Mouse (Mus musculus) fat pad, adult 2 months (tissue): ENCODE data around the gene Gm13030.
"Not testable (repeated sequence)": the region's sequence is repeated elsewhere in the genome, so short reads cannot be mapped to it uniquely, and the experiment has no call there.

ENCODE experiments used
- DNase-seq: peaks from one replicate; pipeline ENCODE4 v3.0.0-alpha.2; 2011; ENCODE audit warnings: low read depth, low spot score; ENCODE audit errors: extremely low read depth

Gm13030 gene

DNA sequence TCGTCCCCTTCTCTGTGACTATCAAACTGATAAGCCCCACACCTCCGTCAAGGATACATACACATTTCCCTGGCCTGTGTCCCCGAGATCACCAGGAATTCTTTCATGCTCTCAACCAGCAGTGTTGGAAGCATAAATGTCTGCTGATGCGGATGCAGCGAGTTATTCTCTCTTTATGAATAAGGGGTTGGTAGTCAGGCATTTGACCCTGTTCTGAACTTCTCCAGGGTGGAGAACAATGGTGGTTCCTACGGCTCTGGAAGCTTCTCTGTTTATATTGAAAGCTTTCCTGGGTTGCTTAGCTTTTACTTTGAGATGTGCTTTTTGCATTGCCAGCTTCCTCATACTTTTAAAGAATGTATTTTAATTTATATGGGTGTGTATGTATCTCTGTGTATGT, at the start of gene Gm13030:
TSS of gene Gm13030 (minus strand) at position 101 of the 400 bp plus-strand sequence.
- no peak for DNase-seq

DNA sequence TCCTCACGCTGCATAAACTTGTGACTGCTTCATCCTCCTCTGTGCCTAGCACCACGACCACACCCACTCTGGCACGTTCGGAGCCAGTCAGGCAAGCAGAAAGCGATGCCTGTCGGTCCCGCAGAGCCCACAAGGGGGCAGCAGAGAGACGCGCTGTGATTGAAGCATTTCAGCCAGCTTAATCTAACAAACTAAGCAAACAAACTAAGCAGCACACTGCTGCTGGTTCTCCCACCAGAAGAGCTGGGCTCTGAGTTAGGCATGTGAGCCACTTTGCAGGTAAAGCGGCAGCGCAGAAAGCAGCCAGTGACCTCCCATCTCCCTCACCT, 48.3 kb upstream of the Gm13030 start:
- DNase-seq, result peak; percentile 39

DNA sequence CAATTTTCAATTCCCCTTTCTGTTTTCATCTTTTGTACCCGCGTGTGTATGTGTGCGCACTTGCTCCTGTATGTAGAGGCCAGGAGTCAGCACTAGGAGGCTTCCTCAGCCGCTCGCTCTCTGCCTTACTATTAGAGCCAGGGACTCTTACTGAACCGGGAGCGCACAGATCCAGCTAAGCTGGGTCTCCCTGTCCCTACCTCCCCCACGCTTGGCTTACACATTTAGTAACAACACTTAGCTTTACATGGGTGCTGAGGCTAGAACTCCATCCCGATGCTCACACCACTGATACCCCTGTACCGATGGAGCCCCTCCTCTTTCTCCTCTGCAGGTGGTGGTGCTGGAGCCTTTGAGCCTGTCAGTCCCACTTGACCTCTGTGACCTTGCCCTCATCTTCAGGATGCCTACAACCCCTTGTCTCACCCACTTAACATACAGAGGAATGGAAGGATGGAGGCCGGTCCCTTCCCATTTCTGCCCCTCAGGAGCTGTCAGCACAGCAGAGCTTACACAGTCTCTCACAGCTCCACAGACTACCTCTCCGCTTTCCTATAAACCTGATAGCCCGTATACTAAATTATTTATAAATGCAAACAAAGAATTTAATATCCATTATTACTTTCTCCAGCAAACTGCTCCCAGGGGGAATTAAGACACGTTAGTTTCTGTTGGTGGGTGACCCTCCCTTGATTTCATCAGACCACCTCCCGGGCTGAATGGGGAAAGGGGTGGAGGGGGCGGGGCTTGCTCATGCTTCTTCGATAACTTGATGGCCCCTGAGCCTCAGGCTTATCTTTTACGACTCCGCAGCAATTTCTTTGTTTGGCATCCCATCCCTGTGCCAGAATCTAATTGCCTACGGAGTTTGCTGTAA, 47.7 kb upstream of the Gm13030 start:
- no peak for DNase-seq

DNA sequence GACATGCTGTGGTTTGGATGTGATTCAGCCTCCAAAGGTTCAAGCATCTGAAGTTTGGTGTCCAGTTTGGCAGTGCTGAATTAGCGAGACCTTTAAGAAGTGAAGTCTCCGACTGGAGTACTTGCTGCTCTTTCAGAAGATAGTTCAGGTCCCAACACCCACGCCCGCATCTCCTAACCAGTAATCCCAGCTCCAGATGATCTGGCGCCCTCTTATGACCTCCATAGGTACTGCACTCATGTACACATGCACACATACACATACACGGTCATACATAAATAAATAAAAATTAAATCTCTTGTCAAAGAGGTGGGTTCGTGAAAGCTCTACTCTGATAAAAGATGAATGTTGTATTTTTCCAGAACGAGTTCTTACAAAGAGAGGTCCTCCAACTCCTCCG, 43.5 kb upstream of the Gm13030 start:
- DNase-seq, result no peak

DNA sequence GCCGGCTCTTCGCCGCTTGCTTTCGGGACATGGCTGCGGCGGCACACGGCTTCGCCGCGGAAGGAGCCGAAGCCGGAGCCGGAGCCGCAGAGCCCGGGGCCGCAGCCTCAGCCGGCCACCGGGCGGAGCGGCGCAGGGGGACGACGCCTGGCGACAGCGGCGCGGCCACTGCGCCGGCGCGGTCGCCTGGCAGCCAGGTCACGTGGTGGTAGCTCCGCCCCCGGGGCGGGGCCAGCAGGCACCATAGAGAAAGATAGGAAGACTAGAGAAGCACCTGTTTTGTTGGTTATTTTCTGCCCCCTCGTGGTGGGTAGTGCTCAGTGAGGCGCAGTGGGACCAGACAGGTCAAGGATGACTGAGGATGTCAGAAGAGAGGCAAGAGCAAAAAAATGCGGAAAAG, 40.0 kb upstream of the Gm13030 start, which contains the start of gene Otud3:
TSS of gene Otud3 (minus strand) at position 149 of the 400 bp plus-strand sequence.
- peak; percentile 40 for DNase-seq

DNA sequence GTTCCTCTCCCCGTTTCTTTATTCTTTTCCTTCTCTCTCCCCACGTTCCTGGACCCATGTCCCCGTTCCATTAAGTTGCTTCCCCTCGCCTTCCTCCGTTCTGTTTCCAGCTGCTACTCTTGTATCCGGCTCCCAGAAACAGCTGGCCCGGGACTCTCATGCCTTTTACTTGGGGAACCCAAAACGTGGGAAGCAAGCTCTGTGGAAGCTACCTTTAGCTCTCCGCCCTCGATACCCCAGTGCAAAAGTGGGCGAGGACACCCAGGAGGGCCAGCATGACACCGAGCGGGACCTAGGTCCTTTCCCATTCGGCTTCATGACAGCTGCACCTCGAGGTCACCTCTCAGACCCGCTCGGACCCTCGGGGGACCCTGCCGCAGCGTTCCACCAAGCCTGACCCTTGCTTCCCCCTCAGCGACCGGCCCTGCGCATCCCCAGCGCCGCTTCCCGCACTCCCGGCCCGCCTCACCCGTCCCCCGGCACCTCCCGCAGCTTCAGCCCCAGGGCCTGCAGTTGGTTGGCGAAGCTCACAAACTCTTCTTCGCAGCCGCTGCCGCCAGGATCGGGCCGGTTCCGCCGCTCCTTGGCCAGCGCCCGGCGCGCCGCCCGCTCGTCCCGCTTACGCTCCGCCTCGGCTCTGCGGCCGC, 39.5 kb upstream of the Gm13030 start:
- DNase-seq, result no peak

DNA sequence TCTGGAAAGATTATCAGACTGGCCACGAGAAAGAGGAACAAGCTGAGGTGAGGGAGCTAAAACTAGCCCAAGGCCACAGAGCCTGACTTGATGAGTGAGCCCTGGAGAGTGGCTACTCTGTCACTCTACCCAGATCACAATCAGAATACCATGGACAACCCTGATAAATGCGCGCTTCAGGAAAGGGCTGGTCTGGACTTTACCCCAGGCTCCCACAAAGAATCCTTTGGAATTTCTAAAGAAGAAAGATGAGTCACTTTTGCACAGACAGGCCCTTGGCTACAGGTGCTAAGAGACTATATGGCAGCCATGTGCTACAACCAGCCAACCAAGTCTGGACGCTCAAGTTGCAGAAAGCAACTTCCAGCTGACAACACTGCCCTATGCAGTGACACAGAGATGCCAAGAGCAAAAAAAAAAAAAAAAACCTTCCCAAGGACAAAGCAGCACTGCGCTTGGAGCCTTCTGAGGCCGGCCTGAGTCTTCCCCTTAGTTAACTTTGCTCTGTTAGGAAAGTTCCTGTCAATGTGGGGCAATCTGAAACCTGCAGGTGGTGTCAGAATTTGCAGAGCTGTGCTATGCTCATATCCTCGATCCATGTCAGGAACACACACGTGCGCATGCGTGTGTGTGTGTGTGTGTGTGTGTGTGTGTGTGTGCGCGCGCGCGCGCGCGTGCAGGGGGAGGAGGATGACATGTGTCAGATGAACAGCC, 32.0 kb upstream of the Gm13030 start:
- no peak for DNase-seq

DNA sequence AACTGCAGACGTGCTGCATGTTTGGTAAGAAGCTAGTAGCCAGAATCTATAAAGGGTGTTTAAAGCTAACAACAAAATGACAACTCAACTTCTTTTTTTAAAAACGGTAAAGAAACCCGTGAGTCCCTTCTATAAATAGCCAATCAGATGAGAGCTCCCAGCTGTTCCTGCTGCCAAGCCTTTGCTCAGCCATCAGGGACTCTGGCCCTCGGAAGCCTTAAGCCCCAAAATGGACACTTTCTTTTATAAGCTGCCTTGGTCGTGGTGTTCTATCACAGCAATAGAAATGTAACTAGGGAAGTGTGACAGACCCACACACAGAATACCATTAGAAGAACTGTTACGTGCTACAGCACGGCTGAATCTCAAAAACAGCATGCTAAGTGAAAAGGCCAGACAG, 25.6 kb upstream of the Gm13030 start:
- DNase-seq, result no peak

DNA sequence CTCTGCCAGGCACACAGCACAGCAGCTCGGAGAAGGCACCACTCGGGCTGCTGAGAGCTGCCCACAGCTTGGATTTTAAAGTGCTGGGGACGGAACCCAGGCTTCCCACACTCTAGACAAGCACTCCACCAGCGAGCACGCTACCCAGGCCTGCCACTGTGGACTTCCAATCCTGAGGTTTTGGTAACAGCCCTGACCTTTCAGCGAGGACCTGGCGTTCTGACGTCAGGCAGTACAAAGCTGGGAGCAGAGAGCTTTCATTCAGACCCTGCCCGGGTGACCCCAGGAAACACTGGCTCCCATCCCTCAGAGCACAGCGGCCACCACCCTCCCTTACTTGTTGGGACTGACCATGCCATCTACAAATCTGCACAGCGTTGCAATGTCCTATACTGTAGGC, 20.0 kb upstream of the Gm13030 start:
- not testable (repeated sequence) for DNase-seq

DNA sequence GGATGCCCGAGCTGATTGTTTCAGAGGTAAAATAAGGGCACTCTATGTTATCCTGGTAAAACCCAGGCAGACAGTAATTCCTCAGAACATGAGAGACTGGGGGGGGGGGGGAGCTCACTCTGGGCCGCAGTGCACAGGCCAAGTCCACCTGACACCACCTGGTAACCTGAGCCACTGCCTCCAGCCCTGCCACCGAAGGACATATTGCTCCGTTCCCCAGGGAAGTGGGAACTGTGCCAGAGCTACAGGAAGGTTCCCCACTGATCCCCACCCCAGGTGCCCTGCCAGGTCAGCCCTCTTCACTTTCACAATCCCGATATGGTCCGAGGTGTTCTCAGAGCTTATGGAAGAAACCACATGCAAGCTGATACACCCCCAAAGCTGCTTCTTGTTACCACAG, 18.9 kb upstream of the Gm13030 start:
- no peak for DNase-seq

DNA sequence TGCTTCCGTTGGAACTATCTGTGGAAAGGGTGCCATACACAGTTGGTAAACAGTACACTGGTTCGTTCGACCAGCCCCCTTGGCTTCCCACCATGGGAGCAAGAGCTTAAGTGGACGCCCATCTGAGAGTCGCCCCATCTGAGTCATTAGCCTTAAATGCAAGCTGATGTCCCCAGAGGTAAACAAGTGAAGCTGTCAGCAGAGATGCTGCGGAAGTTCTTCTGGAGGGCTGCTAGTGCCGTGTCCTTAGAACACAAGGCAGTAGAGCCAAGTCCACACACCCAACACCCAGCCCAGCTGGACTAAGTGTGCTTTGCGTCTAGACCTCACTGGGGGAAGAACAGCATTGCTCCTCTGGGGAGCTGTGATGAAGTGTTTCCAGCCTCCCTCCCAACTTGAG, 15.9 kb upstream of the Gm13030 start:
- no peak for DNase-seq

DNA sequence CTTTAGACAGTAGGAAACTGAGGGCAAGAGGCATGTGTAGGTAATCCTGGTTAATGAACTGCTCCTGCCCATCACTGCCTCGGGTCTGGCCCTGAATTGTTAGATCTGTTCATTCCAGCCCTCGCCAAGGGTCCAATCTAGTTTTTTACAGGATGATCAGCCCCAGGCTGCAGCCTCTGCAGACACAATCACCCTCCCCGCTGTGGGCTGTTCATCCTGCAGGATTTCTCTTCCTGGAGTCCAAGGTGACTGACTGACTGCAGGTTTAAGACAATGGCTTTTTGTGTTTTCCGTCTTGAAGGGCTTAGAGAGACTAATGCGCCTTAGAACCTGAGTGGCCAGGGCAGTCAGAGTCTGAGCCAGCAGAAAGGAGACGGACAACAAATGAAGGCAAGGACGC, 15.4 kb upstream of the Gm13030 start:
- DNase-seq, result no peak

DNA sequence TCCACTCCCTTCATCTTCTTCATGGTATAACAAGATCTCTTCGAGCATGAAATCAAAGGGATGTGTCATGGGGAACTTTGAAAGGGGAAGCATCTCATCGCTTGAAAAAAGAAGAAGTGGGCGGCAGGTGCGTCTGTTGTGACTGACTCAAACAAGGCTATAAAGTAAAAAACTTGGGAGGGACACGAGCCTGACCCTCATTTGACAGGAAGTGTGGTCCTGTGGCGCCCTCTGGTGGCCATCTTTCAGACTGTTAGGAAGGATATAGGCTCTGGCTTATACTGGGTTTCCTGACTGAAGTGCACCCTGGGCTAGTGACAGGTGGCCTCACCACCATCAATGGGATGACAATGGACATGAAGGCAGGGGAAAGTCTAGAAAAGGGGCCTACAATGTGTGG, 10.5 kb upstream of the Gm13030 start:
- no peak for DNase-seq

DNA sequence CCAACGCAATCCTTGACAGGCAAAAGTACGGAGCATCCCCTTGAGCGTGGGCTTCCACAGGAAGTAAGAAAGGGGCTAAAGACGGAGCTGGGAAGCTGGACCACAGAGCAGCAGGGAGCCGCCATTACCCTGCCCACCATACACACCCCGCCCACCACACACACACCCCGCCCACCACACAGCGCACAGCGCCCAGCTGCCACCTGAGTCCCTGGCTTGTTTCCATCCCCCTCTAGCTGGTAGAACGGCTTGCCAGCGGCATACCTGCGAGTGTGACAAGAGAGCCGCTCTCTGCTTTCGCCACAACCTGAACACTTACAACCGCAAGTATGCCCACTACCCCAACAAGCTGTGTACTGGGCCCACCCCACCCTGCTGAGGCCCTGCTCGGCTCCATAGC, 8.4 kb upstream of the Gm13030 start:
- DNase-seq, result no peak

DNA sequence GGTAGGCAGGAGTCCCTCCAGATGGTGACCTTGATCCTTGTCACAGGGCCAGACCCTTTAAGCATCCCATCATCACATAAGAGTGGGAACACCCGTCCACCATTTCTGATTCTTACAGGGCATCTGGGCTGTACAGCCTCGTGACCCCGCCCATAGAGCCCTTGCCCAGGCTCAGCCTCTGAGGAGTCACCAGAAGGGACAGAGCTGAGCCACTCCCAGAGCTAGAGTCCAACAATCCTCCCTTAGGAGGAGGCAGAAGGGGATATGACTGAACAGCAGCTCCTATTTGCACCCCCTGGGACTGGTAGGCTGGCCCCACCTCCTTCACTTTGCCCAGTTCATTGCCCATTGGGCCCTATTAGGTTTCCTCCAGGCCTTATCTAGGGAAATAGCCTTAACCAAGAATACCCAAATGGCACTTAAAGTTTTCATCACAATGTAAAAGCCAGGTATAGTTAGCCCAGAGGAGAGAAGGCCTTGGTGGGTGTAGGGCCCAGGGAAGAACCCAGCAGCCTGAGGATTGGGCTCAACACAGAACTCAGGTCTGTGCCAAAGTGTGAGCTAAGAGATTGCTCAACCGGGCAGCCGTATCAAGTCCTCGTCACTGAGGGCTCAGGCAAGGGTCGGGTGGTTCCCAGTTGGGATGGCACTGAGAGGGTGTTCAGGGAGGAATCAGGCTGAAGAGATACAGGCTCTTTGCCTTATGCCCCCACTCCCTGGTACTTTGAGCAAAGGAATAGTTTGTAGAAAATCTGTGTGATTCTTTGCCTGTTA, 7.2 kb upstream of the Gm13030 start:
- DNase-seq, result no peak

DNA sequence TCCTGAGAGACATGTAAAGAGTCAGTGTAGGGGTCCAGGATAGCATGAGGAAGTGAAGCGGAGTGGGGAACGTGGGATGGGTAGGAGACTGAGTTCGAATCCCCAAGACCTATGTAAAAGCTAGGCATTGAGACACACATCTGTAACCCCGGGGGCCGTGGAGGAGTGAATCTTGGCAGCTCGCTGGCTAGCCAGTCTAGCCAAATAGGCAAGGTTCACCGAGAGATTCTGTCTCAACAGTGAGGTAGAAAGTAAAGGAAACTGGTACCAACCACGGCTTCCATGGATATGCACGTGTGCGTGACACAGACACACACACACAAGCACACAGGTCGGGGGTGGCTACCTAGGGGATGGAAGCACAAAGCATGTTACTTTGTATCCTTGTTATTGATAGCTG, 6.0 kb upstream of the Gm13030 start:
- no peak for DNase-seq

DNA sequence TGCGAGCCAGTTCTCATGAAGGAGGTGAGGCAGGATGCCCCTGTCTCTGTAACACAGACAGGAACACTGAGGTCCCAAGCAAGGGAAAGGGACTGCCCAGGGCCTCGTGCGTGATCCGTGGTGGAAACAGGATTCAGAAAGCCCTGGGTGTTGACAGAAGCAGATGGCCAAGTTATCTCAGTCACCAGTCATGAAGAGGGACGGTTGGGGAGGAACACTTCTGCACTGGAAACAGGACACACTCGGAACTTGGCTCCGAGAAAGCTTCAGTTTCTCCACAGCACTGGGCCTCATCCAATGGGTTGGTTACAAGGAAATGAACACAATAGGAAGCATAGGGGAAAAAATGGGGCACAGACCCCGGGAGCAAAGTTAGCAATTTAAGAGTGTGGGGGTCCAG, 5.0 kb upstream of the Gm13030 start:
- DNase-seq, result no peak

DNA sequence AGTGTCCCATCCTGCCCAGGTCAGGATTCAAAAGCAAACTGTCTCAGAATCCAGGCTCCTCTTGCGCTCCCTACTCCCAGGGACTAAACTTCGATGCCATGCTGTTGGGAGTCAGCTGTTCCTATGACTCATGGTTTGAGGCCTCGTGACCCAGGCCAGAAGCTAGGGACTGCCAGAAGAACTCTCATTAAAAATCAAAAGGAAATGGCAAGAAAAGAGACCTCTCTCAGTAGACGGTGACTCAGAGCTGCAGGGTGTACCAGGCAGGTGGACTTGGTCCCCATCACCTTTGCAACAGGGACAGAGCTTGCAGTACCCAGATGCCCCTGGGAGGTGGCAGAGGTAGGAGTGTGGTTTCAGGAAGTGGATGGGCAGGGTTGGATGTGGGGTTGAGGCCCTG, 4.0 kb upstream of the Gm13030 start, which contains the start of gene Pla2g2e:
TSS of gene Pla2g2e (plus strand) at position 212 of the 400 bp plus-strand sequence.
- DNase-seq, result no peak

DNA sequence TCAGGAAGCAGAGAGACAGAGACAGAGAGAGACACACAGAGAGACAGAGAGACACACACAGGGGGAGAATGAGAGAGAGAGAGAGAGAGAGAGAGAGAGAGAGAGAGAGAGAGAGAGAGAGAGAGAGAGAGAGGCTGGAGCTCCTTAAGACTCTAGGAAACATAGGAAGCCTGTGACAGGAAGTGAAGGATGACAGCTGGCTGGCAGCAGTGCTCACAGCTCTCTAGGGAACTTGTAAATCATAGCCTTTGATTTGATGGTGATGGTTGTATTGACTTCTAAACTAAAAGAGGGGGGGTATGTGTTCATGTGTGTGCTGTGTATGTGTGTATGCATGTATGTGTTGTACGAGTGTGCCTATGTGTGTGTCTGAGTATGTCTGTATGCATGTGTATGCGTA, 2.2 kb upstream of the Gm13030 start:
- no peak for DNase-seq

DNA sequence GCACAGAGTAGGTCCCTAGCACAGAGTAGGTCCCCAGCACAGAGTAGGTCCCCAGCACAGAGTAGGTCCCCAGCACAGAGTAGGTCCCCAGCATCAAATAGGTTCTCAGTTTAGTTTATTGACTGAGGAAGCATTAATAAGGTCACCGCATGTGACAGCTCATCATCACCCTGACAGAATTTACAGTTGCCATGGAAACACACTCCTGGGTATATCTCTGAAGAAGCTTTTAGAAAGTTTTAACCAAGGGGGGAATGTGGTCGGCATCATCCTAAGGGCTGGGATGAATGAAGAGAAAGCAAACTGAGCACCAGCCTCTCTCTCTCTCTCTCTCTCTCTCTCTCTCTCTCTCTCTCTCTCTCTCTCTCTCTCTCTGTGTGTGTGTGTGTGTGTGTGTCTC, 1.5 kb upstream of the Gm13030 start:
- DNase-seq, result not testable (repeated sequence)

DNA sequence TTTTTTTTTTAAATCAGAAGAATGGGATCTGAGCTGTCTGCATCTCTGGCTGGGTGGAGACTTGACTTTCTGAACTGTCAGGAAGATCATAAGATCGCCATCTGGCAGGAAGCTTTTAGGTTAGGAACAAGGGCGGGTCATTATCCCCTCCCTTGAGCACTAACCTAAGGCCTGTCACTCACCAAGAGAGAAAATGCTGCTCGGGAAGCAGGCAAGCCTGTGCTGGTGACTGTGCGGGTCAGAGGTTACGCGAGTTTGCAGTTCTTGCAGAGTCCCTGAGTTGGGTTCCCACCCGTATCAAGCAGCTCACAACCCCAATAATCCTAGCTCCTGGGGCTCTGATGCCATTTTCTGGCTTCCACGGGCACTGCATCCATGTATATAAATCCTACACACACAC, 5.1 kb downstream of the Gm13030 start:
- no peak for DNase-seq
